Mouse (Mus musculus) granulocyte monocyte progenitor cell, adult 5-6 weeks (primary cell): ENCODE results near the gene Fyco1. TPM values are rescaled to one million over a fixed set of nuclear protein-coding genes. Genes with fewer than 3 reads are reported as not detected.

Experiments used
- ATAC-seq: replicated peaks from 2 replicates; pipeline ENCODE4 v1.8.0; 2016; ENCODE audit warnings: mild to moderate bottlenecking, moderate TSS enrichment, inconsistent platforms; ENCODE audit not compliant: poor library complexity, severe bottlenecking
- total RNA-seq, 2 experiments: library from RNA; stranded (forward) in 1 of 2; stranded (reverse) in 1 of 2; fragments of 200-712, 200-1000 nt in 1 of 2; fragments of >200 nt in 1 of 2; fragmentation: Nextera tagmentation in 1 of 2; gene quantifications; 2 replicates each; pipeline ENCODE4 v1.2.3; 2014 to 2017

Fyco1 gene
- total RNA-seq (2014; fragmentation: Nextera tagmentation) (19.1 and 28.6 TPM in 2 replicates), total RNA-seq (2017) (10.7 and 15.1 TPM in 2 replicates)

DNA sequence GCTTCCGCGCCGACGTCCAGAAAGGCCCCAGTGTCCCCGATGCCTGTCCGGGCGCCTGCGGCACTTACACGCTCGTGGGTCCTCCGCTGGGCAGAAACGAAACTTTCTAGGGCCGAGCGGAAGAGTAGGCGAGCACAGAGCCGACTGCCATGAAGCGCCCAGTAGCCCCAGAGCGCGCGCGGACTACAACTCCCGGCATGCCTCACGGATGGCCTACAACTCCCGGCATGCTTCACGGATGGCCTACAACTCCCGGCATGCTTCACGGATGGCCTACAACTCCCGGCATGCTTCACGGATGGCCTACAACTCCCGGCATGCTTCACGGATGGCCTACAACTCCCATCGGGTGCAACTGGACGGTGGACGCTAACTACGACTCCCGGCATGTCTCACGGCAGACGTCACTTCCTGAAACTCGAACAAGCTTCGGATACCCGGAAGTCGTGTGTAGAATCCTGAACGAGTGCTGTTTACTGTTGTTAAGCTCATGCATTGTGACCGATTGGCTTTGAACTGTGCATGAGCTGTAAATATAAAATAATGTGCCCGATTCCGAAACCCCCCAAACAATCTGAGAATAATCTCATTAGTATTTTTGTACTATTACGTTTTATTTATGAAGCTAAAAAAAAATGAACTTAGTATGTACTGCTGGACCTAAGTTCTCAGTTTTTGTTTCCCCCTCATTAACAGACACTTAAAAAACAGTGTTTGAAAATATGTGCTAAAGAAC is at the start of gene Fyco1:
TSS of gene Fyco1 (minus strand) at position 187 of the 736 bp plus-strand sequence.
- peak; percentile 83 for ATAC-seq

GRCm38 (mm10) chr9:123872049-123872448 is 20.4 kb upstream of the Fyco1 start:
- ATAC-seq = no peak

GRCm38 (mm10) chr9:123869167-123869784 is 17.6 kb upstream of the Fyco1 start:
- peak; percentile 91 for ATAC-seq

- ATAC-seq = peak; percentile 80
These were observed 11.9 kb upstream of the Fyco1 start for GRCm38 (mm10) chr9:123863641-123864040.

DNA sequence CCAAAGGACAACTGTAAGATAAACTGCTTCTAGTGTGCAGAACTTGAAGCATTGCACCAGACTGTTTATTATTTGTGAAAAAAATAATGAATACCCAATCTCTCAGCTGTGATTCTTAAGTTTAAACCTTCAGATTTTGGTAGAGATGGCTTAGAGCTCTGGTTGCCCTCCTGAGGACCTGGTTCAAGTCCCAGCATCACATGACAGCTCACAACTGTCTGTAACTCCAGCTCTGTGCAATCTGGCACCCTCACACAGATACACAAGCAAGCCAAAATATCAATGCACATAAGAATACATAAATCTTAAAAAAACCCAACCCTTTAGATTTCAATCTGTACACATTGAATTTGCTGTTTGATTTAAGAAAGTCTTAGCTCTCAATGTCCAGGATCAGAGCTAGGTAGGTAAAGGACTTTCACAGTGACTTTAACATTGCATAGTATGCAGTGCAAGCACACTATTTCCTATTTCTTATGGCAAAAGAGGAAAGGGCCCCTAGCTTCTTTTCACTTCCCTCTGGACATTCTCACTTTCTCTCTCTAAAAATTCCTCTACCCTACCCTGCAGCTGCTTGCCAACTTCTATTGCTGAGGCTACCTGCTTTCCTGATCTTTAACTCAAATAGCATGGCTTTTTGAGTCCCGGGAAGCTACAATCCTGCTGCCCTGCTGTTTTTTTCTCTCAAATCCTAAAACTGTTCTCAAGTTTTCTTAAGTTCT is 11.4 kb upstream of the Fyco1 start:
- ATAC-seq = peak; percentile 85

GRCm38 (mm10) chr9:123861929-123862328 is 10.2 kb upstream of the Fyco1 start, which contains the start of gene Xcr1:
Gene Xcr1 (minus strand): TSS chr9:123862029.
- ATAC-seq = no peak

GRCm38 (mm10) chr9:123856836-123857235 is 5.1 kb upstream of the Fyco1 start:
- ATAC-seq = peak; percentile 30; the same call in 1 of the 2 replicates

- ATAC-seq = no peak
These were observed 1.0 kb upstream of the Fyco1 start for GRCm38 (mm10) chr9:123852449-123853390.

DNA sequence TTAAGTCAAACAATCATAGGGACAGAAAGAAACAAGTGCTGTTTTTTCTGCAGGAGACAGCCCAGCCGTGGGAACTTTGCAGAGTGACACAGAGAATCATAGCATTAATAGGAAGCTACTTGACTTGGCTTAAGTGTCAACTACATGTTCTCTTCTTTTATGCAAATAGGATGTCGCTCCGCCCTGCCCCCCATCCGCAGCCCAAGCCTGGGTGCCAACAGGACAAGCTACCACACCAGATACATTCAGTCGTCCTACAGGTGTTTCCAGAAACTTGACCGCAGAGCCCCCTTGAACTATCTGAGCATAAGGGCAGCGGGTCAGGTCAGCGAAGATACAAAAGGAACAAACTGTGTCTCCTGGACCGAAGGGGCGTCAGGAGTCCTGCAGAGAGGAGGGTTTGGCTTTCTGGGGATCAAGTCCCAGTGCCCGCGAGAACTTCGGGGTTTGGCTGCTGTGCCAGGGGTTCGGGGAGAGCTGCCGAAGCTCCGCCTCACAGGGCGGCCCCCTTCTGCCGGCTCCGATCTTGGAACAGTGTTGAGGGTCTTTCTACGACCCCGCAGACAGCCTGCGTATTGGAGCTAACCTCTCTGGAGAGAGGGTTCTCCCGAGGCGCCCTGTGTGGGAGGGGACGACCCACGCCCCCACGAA is 512 bp downstream of the Fyco1 start:
- peak; percentile 54 for ATAC-seq

DNA sequence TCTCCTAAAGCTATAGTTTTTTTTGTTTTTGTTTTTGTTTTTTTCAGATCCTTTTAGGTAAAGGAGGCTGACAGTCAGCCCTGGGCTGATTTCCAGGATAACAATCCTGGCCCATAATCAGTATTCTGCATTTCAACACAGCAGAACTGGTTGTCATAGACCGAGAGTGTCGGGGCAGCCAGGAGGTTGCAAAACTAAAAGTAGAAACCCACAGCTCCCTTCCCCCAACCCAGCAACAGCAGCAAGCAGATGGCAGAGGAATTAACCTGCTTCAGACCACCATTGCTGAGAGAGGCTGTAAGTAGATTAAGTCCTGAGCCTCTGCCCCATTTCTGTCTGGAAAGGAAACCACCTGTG is 1.0 kb downstream of the Fyco1 start:
- ATAC-seq = peak; percentile 54

GRCm38 (mm10) chr9:123849976-123850695 is 1.6 kb downstream of the Fyco1 start:
- ATAC-seq = no peak

- no peak for ATAC-seq
These were observed 5.2 kb downstream of the Fyco1 start for GRCm38 (mm10) chr9:123846490-123846889.

GRCm38 (mm10) chr9:123845120-123845519 is 6.6 kb downstream of the Fyco1 start:
- ATAC-seq = peak; percentile 58

DNA sequence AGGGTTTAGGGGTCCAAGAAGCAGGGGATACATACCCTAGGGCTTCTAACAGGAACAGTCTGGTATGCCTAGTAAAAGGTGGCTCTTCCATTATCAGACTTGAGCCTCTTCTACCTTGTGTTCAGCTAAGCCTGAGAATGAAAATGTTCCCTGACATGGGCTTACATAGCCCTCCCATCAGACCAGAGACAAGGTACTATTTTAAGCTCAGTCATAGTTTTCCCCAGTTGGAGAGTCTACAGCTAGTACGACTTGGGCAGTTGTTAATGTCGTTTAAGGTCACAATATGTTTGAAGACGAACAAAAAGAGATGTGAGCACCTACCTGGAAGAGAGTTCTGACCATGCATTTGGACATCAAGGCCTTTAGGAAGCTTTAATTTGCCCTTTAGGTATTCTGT is 7.2 kb downstream of the Fyco1 start:
- no peak for ATAC-seq

- peak; percentile 89 for ATAC-seq
These were observed 11.5 kb downstream of the Fyco1 start for GRCm38 (mm10) chr9:123840243-123840642.

DNA sequence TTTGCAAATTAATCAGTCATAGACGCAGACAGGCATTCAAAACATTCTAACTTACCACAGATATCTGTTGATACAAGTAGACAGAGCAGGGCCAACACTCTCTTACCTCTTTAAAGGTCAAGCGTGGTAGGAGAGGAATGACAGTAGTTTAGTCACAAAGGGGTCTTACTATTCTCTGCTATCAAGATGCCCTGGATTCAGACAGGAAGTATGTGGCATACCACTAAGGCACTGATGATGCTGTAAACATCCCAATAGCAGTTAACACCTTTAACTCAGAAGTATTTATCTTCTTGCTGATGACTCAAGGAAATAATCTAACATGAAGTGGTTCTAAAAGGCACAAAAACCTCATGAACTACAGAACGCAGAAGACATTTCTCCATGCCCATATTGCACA is 15.8 kb downstream of the Fyco1 start:
- ATAC-seq = no peak

DNA sequence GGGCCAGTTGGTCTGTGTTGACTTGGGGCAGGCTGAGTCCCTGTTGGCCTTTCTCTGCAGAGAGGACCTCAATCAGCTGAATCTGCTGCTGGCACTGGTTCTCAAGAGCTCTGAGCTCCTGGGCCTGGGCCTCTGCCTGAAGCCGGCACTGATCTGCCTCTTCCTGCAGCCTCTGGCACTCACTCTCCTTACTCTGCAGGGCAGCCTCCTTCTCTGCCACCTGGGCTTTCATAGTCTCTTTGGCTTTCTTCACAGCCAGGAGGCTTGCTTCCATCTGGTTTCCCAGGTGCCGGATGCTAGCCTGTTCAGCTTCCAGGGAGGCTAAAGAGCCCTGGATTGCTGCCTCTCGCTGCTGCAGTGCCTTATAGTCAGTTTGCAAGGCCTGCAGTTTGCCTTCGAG is 22.8 kb downstream of the Fyco1 start:
- no peak for ATAC-seq

DNA sequence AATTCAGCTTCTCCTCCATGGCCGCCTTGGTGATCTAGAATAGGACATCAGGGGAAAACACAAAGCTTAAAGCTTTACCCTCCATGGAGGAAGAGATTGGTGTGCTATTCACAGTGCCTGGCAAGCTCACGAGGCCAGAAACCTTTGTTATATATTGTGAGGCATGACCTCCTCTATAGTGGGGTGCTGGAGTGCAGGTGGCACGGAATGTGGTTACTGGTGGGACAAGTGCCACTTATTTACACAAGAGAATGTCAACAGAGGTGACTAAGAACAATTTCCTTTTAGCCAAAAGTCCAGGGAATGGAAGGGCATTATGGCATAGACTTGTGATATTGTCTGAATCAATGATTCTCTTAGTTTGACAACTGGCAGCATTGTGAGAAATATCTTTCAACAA is 25.1 kb downstream of the Fyco1 start:
- ATAC-seq = no peak

DNA sequence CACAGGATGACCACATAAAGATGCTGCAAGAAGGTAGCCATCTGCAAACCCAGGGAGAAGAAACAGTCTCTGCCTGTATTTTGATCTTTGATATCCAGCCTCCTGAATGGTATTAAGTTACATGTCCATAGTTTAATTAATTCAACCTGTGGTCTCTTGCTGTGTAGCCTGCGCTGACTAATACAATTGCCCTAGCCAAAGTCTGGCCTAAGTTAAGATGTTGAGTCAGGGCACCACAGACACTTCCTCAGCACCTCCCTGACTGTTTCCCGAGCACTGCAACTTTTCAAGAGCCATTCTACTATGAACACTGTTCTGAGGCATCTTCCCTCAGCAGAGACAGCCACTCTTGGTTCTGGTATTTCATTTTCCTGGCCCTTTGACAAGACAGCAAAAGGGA is 33.1 kb downstream of the Fyco1 start:
- no peak for ATAC-seq
